Mouse (Mus musculus) lung, embryonic 14.5 days (tissue): ENCODE measurements around the gene Lcmt2. TPM values are rescaled to one million over a fixed set of nuclear protein-coding genes. Genes with fewer than 3 reads are reported as not detected.
A peak's percentile ranks its signal among the peaks of the same experiment; 100 is the strongest.
"Not testable (repeated sequence)": the region's sequence is repeated elsewhere in the genome, so short reads cannot be mapped to it uniquely, and the experiment has no call there.

Experiments
- ATAC-seq: fragments of 200-750 bp; cut with Nextera tagmentation; 2 replicates; pipeline ENCODE4 v1.8.0; 2017; ENCODE audit warnings: mild to moderate bottlenecking, moderate TSS enrichment, moderate library complexity; ENCODE audit not compliant: insufficient read depth
- DNase-seq: peaks from one replicate; pipeline ENCODE4 v3.0.0-alpha.2; 2015
- H3K27ac ChIP-seq: fragments of 300-500 bp; sonication (generic); 2 replicates; pipeline ENCODE4 v1.5.1; 2014; ENCODE audit warnings: low read depth, mild to moderate bottlenecking, moderate library complexity
- H3K27me3 ChIP-seq: fragments of 300-500 bp; sonication (generic); 2 replicates; pipeline ENCODE4 v1.6.1; 2014; ENCODE audit warnings: low read length, control low read depth; ENCODE audit not compliant: insufficient read depth
- H3K36me3 ChIP-seq: fragments of 300-500 bp; sonication (generic); 2 replicates; pipeline ENCODE4 v1.6.1; 2014; ENCODE audit warnings: control low read depth; ENCODE audit not compliant: insufficient read depth
- H3K4me1 ChIP-seq: fragments of 300-500 bp; sonication (generic); 2 replicates; pipeline ENCODE4 v1.6.1; 2014; ENCODE audit warnings: antibody characterized with exemption, control low read depth; ENCODE audit not compliant: insufficient read depth
- H3K4me2 ChIP-seq: fragments of 300-500 bp; sonication (generic); 2 replicates; pipeline ENCODE4 v1.6.1; 2014; ENCODE audit warnings: mild to moderate bottlenecking
- H3K4me3 ChIP-seq: fragments of 300-500 bp; sonication (generic); 2 replicates; pipeline ENCODE4 v1.5.1; 2014; ENCODE audit warnings: low read depth, low read length
- H3K9ac ChIP-seq: fragments of 300-500 bp; sonication (generic); 2 replicates; pipeline ENCODE4 v1.6.1; 2014
- H3K9me3 ChIP-seq: fragments of 300-500 bp; sonication (generic); 2 replicates; pipeline ENCODE4 v1.6.1; 2016; ENCODE audit warnings: low read depth, low read length, control low read depth
- CTCF ChIP-seq: IDR thresholded peaks from 2 replicates; pipeline ENCODE4 v1.5.1; 2016; ENCODE audit warnings: antibody characterized with exemption, low read depth
- WGBS: fragments of 180-500 bp; shearing (Covaris S2); extraction: QIAGEN DNeasy Blood & Tissue Kit; methylation state at CpG from one replicate; pipeline ENCODE4 v1.1.7; 2014; 5-methylcytosine and 5-hydroxymethylcytosine counted together
- polyA plus RNA-seq: library from polyadenylated mRNA; unstranded; fragments of >200 nt; fragmentation: Nextera tagmentation; extraction: Ambion mirVana; gene quantifications from 2 replicates; pipeline ENCODE4 v1.2.1, GENCODE M21; 2014

Lcmt2 gene
- polyA plus RNA-seq, 1 experiment from 2014 or later: 21.8 TPM

- Histone ChIP-seq H3K4me3 (peak overlapping the region; percentile 67), H3K9me3 (peaks cover 8% of the 10 kb centered on the region; the same call in 1 of the 2 replicates), H3K27me3 (no peaks in the 10 kb centered on the region), H3K36me3 (peaks cover 27% of the 10 kb centered on the region), H3K27ac (peak overlapping the region; percentile 99), H3K4me1 (peaks cover 7% of the 10 kb centered on the region), H3K4me2 (peak overlapping the region; percentile 93), H3K9ac (peak overlapping the region; percentile 90)
- peak; percentile 52 for ATAC-seq
- peak; percentile 56 for DNase-seq
- no peak for TF ChIP-seq CTCF
- 38% methylated on average over 29 of the region's 29 CpGs for WGBS
Measured at GRCm38 (mm10) chr2:121139266-121140017, 1.0 kb downstream of the Lcmt2 start.

DNA sequence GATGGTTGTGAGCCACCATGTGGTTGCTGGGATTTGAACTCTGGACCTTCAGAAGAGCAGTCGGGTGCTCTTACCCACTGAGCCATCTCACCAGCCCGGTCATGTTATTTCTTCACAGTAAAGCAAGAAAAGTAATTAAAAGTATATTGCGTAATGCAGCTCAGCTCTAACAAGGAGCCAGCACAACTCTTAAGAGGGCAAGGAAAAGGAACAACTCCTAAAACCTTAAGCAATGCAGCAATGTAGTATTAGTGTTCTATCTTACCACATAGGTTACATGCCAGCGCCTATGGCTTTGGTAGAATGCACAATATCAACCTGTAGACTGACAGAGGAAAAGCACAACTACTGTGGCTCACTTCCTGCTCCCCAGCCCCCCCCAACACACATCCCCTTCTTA is 3.1 kb downstream of the Lcmt2 start:
- peaks cover 7% of the 10 kb centered on the region for H3K4me1 ChIP-seq
- peaks cover 8% of the 10 kb centered on the region; the same call in 1 of the 2 replicates for H3K9me3 ChIP-seq
- no peak for TF ChIP-seq CTCF
- H3K27me3 ChIP-seq: no peaks in the 10 kb centered on the region
- no peak overlapping the region for H3K4me3 ChIP-seq
- over 99% methylated on average over 4 of the region's 4 CpGs for WGBS
- H3K9ac ChIP-seq: no peak overlapping the region
- ATAC-seq: no peak
- DNase-seq: no peak
- no peak overlapping the region for H3K27ac ChIP-seq
- H3K36me3 ChIP-seq: peaks cover 16% of the 10 kb centered on the region
- no peak overlapping the region for H3K4me2 ChIP-seq

- H3K4me3 ChIP-seq: no peak overlapping the region
- no peak overlapping the region for H3K9ac ChIP-seq
- TF ChIP-seq CTCF: no peak
- no peaks in the 10 kb centered on the region for H3K4me1 ChIP-seq
- WGBS: 61% methylated on average over 1 of the region's 1 CpGs
- no peak overlapping the region for H3K27ac ChIP-seq
- H3K4me2 ChIP-seq: no peak overlapping the region
- H3K9me3 ChIP-seq: no peaks in the 10 kb centered on the region
- 0 out of 2 replicates have a peak, but pooled peaks cover 4% of the 10 kb centered on the region for H3K36me3 ChIP-seq
- no peaks in the 10 kb centered on the region for H3K27me3 ChIP-seq
- no peak for DNase-seq
- ATAC-seq: no peak
Measured at GRCm38 (mm10) chr2:121132822-121133221, 7.6 kb downstream of the Lcmt2 start.

DNA sequence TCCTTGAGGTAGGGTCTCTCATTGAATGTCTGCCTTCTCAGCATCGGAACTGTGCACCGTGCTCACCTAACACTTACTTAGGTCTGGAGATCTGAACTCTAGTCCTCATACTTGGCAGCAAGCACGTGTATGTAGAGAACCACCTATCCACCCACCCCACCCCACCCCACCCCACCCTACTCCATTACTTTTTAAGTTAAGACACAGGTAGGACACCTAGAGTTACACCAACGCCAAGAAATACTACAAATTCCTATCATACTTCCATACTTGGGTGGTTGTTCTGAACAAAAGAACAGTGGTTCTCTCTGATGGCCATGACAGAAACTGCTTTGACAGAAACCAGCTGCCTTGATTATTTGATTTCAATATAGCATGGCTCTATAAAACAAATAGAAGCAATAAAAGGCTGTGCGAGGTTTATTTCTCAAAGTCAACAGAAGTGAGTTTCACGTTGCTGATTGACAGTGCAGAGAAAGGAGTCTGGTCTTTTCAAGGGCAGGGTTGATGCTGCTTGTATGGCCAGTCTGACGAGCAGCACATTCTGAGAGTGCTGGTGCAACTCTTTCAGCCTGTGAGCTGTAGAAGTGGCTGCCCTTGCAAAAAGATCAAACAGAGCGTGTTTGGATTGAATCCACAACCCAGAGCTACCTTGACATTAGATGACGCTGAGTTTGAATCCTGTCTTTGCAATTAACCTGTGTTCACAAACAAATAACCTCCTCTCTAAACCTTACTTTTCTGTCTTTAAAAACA is 11.4 kb downstream of the Lcmt2 start:
- H3K4me1 ChIP-seq: no peaks in the 10 kb centered on the region
- no peaks in the 10 kb centered on the region for H3K36me3 ChIP-seq
- no peak overlapping the region for H3K9ac ChIP-seq
- DNase-seq (peak; percentile 34), ATAC-seq (peak; percentile 70; the same call in 1 of the 2 replicates)
- H3K27me3 ChIP-seq: no peaks in the 10 kb centered on the region
- no peak overlapping the region for H3K4me2 ChIP-seq
- WGBS: 48% methylated on average over 9 of the region's 9 CpGs
- H3K4me3 ChIP-seq: no peak overlapping the region
- H3K27ac ChIP-seq: no peak overlapping the region; the same call in 1 of the 2 replicates
- TF ChIP-seq CTCF: no peak
- H3K9me3 ChIP-seq: no peaks in the 10 kb centered on the region

DNA sequence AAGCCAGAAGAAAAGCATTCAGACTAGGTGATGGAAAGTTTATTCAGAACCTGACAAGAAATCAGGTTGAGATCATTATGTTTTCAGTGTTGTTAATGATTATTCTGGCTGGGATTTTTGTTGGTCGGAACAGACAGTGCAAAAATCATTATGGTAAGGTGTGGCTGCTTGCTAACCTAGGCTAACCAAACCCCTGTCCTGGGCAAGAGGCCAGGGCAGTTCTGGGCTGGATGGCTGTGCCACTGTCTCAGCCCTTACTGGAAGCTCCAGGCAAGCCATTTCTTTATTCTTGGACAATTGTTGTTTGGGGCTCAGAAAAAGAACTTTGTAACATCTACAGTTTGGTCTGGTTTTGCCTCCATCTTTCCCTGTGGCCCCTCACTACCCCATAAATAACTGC is 12.9 kb downstream of the Lcmt2 start:
- no peaks in the 10 kb centered on the region for H3K9me3 ChIP-seq
- no peak for DNase-seq
- H3K36me3 ChIP-seq: no peaks in the 10 kb centered on the region
- no peak for ATAC-seq
- H3K27me3 ChIP-seq: no peaks in the 10 kb centered on the region
- TF ChIP-seq CTCF: no peak
- no peak overlapping the region for H3K9ac ChIP-seq
- no peaks in the 10 kb centered on the region for H3K4me1 ChIP-seq
- H3K4me3 ChIP-seq: no peak overlapping the region
- no peak overlapping the region for H3K27ac ChIP-seq
- WGBS: 68% methylated on average over 1 of the region's 1 CpGs
- no peak overlapping the region for H3K4me2 ChIP-seq

- not testable (repeated sequence) for DNase-seq, H3K9ac ChIP-seq, H3K27ac ChIP-seq, H3K27me3 ChIP-seq, H3K36me3 ChIP-seq, H3K9me3 ChIP-seq, H3K4me1 ChIP-seq, H3K4me2 ChIP-seq, ATAC-seq, H3K4me3 ChIP-seq
- 87% methylated on average over 5 of the region's 5 CpGs for WGBS
Measured at GRCm38 (mm10) chr2:121126302-121126701, 14.2 kb downstream of the Lcmt2 start.

DNA sequence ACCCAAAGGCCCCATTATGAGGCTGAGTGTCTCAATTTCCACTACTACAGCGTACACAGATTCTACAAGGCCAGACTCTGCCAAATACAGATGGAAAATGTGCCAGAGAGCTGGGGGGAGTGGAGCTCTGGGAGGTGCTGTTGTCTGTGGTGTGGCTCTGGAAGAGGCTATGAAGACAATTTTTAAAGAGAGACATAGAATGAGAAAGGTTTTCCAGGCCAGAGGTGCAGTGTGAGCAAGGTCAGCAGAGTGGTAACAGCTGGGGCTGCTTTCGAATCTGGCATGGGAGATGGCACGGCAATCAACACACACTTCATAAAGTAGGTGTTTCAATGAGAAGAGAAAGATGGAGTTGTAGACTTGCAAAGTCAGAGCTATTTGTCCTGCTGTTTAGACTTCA is 21.2 kb downstream of the Lcmt2 start:
- no peaks in the 10 kb centered on the region for H3K36me3 ChIP-seq
- H3K4me1 ChIP-seq: no peaks in the 10 kb centered on the region
- peak; percentile 66 for DNase-seq
- TF ChIP-seq CTCF: no peak
- H3K4me2 ChIP-seq: no peak overlapping the region
- H3K27me3 ChIP-seq: no peaks in the 10 kb centered on the region
- H3K9me3 ChIP-seq: no peaks in the 10 kb centered on the region
- H3K27ac ChIP-seq: no peak overlapping the region
- 54% methylated on average over 3 of the region's 3 CpGs for WGBS
- H3K4me3 ChIP-seq: no peak overlapping the region
- no peak overlapping the region for H3K9ac ChIP-seq
- peak; percentile 74 for ATAC-seq
